Mouse (Mus musculus) left cerebral cortex, adult 9 months (tissue): Measurements from ENCODE around the gene Fer1l5.

Experiments
- DNase-seq, 2 experiments: peaks; one replicate each; pipeline ENCODE4 v3.0.0; 2022; ENCODE audit warnings: low spot score in 2 of 2

Gene Fer1l5

GRCm38 (mm10) chr1:36429511-36429910 lies 57.4 kb downstream of the Fer1l5 start:
- no peak for DNase-seq

- DNase-seq = no peak
Measured at GRCm38 (mm10) chr1:36432999-36433398, 60.9 kb downstream of the Fer1l5 start.

- DNase-seq = no peak
Measured at GRCm38 (mm10) chr1:36433616-36434015, 61.5 kb downstream of the Fer1l5 start.

- no peak for DNase-seq
Measured at GRCm38 (mm10) chr1:36435071-36435470, 63.0 kb downstream of the Fer1l5 start.

- no peak for DNase-seq
Measured at GRCm38 (mm10) chr1:36436515-36436914, 64.4 kb downstream of the Fer1l5 start.

- no peak for DNase-seq
Measured at GRCm38 (mm10) chr1:36437223-36437622, 65.1 kb downstream of the Fer1l5 start.

GRCm38 (mm10) chr1:36441101-36441500 lies 69.0 kb downstream of the Fer1l5 start:
- DNase-seq = peak; percentile 42 to 63

GRCm38 (mm10) chr1:36444471-36445464 lies 72.7 kb downstream of the Fer1l5 start, which contains the start of gene Lman2l:
Gene Lman2l, minus strand, starts transcription at chr1:36445271.
- peak; percentile 92 to 98 for DNase-seq

GRCm38 (mm10) chr1:36445508-36445907 lies 73.4 kb downstream of the Fer1l5 start:
- DNase-seq = no peak

GRCm38 (mm10) chr1:36446106-36446824 lies 74.2 kb downstream of the Fer1l5 start:
- no peak for DNase-seq

GRCm38 (mm10) chr1:36446841-36447240 lies 74.8 kb downstream of the Fer1l5 start:
- DNase-seq = no peak

GRCm38 (mm10) chr1:36454055-36454815 lies 82.1 kb downstream of the Fer1l5 start:
- DNase-seq = no peak

- DNase-seq = no peak
Measured at GRCm38 (mm10) chr1:36457388-36458014, 85.4 kb downstream of the Fer1l5 start.

GRCm38 (mm10) chr1:36458169-36458568 lies 86.1 kb downstream of the Fer1l5 start:
- no peak for DNase-seq

- no peak for DNase-seq
Measured at GRCm38 (mm10) chr1:36461829-36462228, 89.7 kb downstream of the Fer1l5 start.

GRCm38 (mm10) chr1:36465641-36466160 lies 93.6 kb downstream of the Fer1l5 start:
- no peak for DNase-seq

GRCm38 (mm10) chr1:36467446-36467845 lies 95.4 kb downstream of the Fer1l5 start:
- no peak for DNase-seq

- no peak for DNase-seq
Measured at GRCm38 (mm10) chr1:36469811-36470444, 97.8 kb downstream of the Fer1l5 start.

- peak; percentile 67 to 81 for DNase-seq
Measured at GRCm38 (mm10) chr1:36471181-36472105, 99.4 kb downstream of the Fer1l5 start, which contains the start of gene Cnnm4. Gene Cnnm4, plus strand, starts transcription at chr1:36471620.
